Mouse (Mus musculus): ENCODE measurements around the gene Lrrc57.

DNA sequence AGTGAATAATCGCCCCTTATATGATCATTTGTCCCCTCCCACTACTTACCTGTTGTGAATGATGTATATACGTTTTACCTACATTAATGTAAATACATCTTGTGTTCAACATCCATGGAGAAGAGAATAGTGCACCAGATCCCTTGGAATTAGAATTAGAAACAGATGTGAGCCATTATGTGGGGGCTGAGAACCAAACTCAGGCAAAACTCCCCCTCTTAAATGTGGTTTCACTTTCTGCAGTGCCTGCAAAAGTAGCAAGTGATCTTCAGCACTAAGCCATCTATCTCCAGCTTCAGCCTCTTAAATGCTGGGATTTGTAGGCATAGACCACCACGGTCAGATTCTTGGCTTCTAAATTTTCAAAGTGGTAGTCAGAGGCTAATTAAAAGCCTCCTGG, 34.2 kb downstream of the Lrrc57 start:
- TF ChIP-seq CTCF (IDR thresholded peaks at IDR 0.05; ENCODE audit: low read depth): no peak
- no peak for TF ChIP-seq EP300 (IDR thresholded peaks at IDR 0.05; ENCODE audit: low read depth)
